Mouse (Mus musculus): ENCODE measurements around the gene Unc79. TPM values are rescaled to one million over a fixed set of nuclear protein-coding genes. Genes with fewer than 3 reads are reported as not detected.
A peak's percentile ranks its signal among the peaks of the same experiment; 100 is the strongest.

The Unc79 gene
- polyA plus RNA-seq, 1 experiment from 2014 or later = 5.2 TPM

- ATAC-seq (ENCODE audit: low FRiP score) = no peak
- WGBS = 69% methylated on average over 9 of the region's 9 CpGs
These were observed 193.9 kb downstream of the Unc79 start for GRCm38 (mm10) chr12:103142550-103143010.

GRCm38 (mm10) chr12:103143798-103144565 lies 195.3 kb downstream of the Unc79 start:
- Histone ChIP-seq H3K4me1 (no peaks in the 10 kb centered on the region), H3K27me3 (no peaks in the 10 kb centered on the region), H3K9ac (no peak overlapping the region), H3K9me3 (replicated peaks) (0 out of 2 replicates have a peak, but pooled peaks cover 2% of the 10 kb centered on the region), H3K36me3 (peaks cover 21% of the 10 kb centered on the region), H3K4me2 (replicated peaks) (no peak overlapping the region), H3K4me3 (no peak overlapping the region), H3K27ac (no peak overlapping the region)
- ATAC-seq (ENCODE audit: low FRiP score) = peak; percentile 73
- 34% methylated on average over 9 of the region's 9 CpGs for WGBS

More at GRCm38 (mm10) chr12:103142550-103143010, 193.9 kb downstream of the Unc79 start:
- Histone ChIP-seq H3K9me3 (replicated peaks) (0 out of 2 replicates have a peak, but pooled peaks cover under 1% of the 10 kb centered on the region), H3K36me3 (peaks cover 15% of the 10 kb centered on the region), H3K4me2 (replicated peaks) (no peak overlapping the region), H3K27me3 (no peaks in the 10 kb centered on the region), H3K4me3 (no peak overlapping the region), H3K9ac (no peak overlapping the region), H3K27ac (no peak overlapping the region), H3K4me1 (no peaks in the 10 kb centered on the region)

GRCm38 (mm10) chr12:103150247-103150646 lies 201.6 kb downstream of the Unc79 start:
- 0 out of 2 replicates have a peak, but pooled peaks cover 2% of the 10 kb centered on the region for H3K9me3 ChIP-seq (replicated peaks)
- no peak overlapping the region for H3K9ac ChIP-seq
- H3K36me3 ChIP-seq = peaks cover 34% of the 10 kb centered on the region
- WGBS = 80% methylated on average over 2 of the region's 2 CpGs
- no peaks in the 10 kb centered on the region for H3K27me3 ChIP-seq
- H3K27ac ChIP-seq = no peak overlapping the region
- H3K4me2 ChIP-seq (replicated peaks) = no peak overlapping the region
- no peaks in the 10 kb centered on the region for H3K4me1 ChIP-seq
- no peak overlapping the region for H3K4me3 ChIP-seq
- no peak for ATAC-seq (ENCODE audit: low FRiP score)

- no peak for ATAC-seq (ENCODE audit: low FRiP score)
- WGBS = 82% methylated on average over 2 of the region's 2 CpGs
These were observed 206.3 kb downstream of the Unc79 start for GRCm38 (mm10) chr12:103154927-103155326.

GRCm38 (mm10) chr12:103155406-103155805 lies 206.7 kb downstream of the Unc79 start:
- ATAC-seq (ENCODE audit: low FRiP score) = no peak
- no peak overlapping the region for H3K27ac ChIP-seq
- no peak overlapping the region for H3K9ac ChIP-seq
- H3K4me2 ChIP-seq (replicated peaks) = no peak overlapping the region
- no peaks in the 10 kb centered on the region for H3K9me3 ChIP-seq (replicated peaks)
- 71% methylated on average over 3 of the region's 3 CpGs for WGBS
- H3K4me1 ChIP-seq = no peaks in the 10 kb centered on the region
- no peak overlapping the region for H3K4me3 ChIP-seq
- no peaks in the 10 kb centered on the region for H3K27me3 ChIP-seq
- H3K36me3 ChIP-seq = peaks cover 13% of the 10 kb centered on the region; the same call in 1 of the 2 replicates

More at GRCm38 (mm10) chr12:103154927-103155326, 206.3 kb downstream of the Unc79 start:
- Histone ChIP-seq H3K9ac (no peak overlapping the region), H3K4me3 (no peak overlapping the region), H3K4me1 (no peaks in the 10 kb centered on the region), H3K9me3 (replicated peaks) (no peaks in the 10 kb centered on the region), H3K4me2 (replicated peaks) (no peak overlapping the region), H3K27ac (no peak overlapping the region), H3K36me3 (peaks cover 13% of the 10 kb centered on the region; the same call in 1 of the 2 replicates), H3K27me3 (no peaks in the 10 kb centered on the region)

- no peak overlapping the region for H3K4me2 ChIP-seq (replicated peaks)
- peaks cover 12% of the 10 kb centered on the region; the same call in 1 of the 2 replicates for H3K36me3 ChIP-seq
These were observed 208.7 kb downstream of the Unc79 start for GRCm38 (mm10) chr12:103157129-103157910.

GRCm38 (mm10) chr12:103159016-103159415 lies 210.4 kb downstream of the Unc79 start:
- Histone ChIP-seq H3K4me2 (replicated peaks) (no peak overlapping the region), H3K4me1 (0 out of 2 replicates have a peak, but pooled peaks cover under 1% of the 10 kb centered on the region), H3K27me3 (no peaks in the 10 kb centered on the region), H3K9ac (no peak overlapping the region), H3K36me3 (peaks cover 14% of the 10 kb centered on the region; the same call in 1 of the 2 replicates), H3K27ac (no peak overlapping the region), H3K9me3 (replicated peaks) (no peaks in the 10 kb centered on the region), H3K4me3 (no peak overlapping the region)
- WGBS = 80% methylated on average over 8 of the region's 8 CpGs
- ATAC-seq (ENCODE audit: low FRiP score) = no peak

More at GRCm38 (mm10) chr12:103157129-103157910, 208.7 kb downstream of the Unc79 start:
- Histone ChIP-seq H3K9me3 (replicated peaks) (no peaks in the 10 kb centered on the region), H3K4me3 (no peak overlapping the region), H3K27ac (no peak overlapping the region), H3K4me1 (no peaks in the 10 kb centered on the region), H3K27me3 (no peaks in the 10 kb centered on the region), H3K9ac (no peak overlapping the region)
- no peak for ATAC-seq (ENCODE audit: low FRiP score)
- 62% methylated on average over 18 of the region's 18 CpGs for WGBS

GRCm38 (mm10) chr12:103160721-103161120 lies 212.1 kb downstream of the Unc79 start:
- WGBS = 90% methylated on average over 4 of the region's 4 CpGs
- no peak overlapping the region for H3K4me3 ChIP-seq
- peaks cover 11% of the 10 kb centered on the region; the same call in 1 of the 2 replicates for H3K36me3 ChIP-seq
- H3K9ac ChIP-seq = no peak overlapping the region
- no peaks in the 10 kb centered on the region for H3K27me3 ChIP-seq
- ATAC-seq (ENCODE audit: low FRiP score) = no peak
- no peaks in the 10 kb centered on the region for H3K9me3 ChIP-seq (replicated peaks)
- H3K4me1 ChIP-seq = peaks cover 11% of the 10 kb centered on the region
- H3K4me2 ChIP-seq (replicated peaks) = no peak overlapping the region
- H3K27ac ChIP-seq = no peak overlapping the region

GRCm38 (mm10) chr12:103163596-103163995 lies 214.9 kb downstream of the Unc79 start:
- no peak overlapping the region for H3K4me2 ChIP-seq (replicated peaks)
- whole genome bisulfite sequencing = 74% methylated on average over 10 of the region's 10 CpGs
- H3K9me3 ChIP-seq (replicated peaks) = no peaks in the 10 kb centered on the region
- H3K27ac ChIP-seq = no peak overlapping the region
- H3K9ac ChIP-seq = no peak overlapping the region
- H3K27me3 ChIP-seq = no peaks in the 10 kb centered on the region
- H3K4me1 ChIP-seq = peaks cover 11% of the 10 kb centered on the region
- peaks cover 21% of the 10 kb centered on the region for H3K36me3 ChIP-seq
- H3K4me3 ChIP-seq = no peak overlapping the region
- no peak for ATAC-seq (ENCODE audit: low FRiP score)

- H3K4me1 ChIP-seq = peaks cover 11% of the 10 kb centered on the region
- H3K36me3 ChIP-seq = peaks cover 27% of the 10 kb centered on the region
- no peak overlapping the region for H3K4me3 ChIP-seq
- WGBS = 28% methylated on average over 14 of the region's 14 CpGs
- no peaks in the 10 kb centered on the region for H3K9me3 ChIP-seq (replicated peaks)
- peak; percentile 66 for ATAC-seq (ENCODE audit: low FRiP score)
- H3K9ac ChIP-seq = no peak overlapping the region
- 0 out of 2 replicates have a peak overlapping the region, but pooled peaks have one; percentile 7 for H3K27ac ChIP-seq
- no peak overlapping the region for H3K4me2 ChIP-seq (replicated peaks)
- H3K27me3 ChIP-seq = no peaks in the 10 kb centered on the region
These were observed 215.7 kb downstream of the Unc79 start for GRCm38 (mm10) chr12:103164101-103165030.

GRCm38 (mm10) chr12:103168892-103169291 lies 220.2 kb downstream of the Unc79 start:
- Histone ChIP-seq H3K9me3 (replicated peaks) (no peaks in the 10 kb centered on the region), H3K27ac (no peak overlapping the region), H3K4me1 (peaks cover 11% of the 10 kb centered on the region), H3K4me3 (no peak overlapping the region), H3K4me2 (replicated peaks) (no peak overlapping the region), H3K9ac (no peak overlapping the region), H3K27me3 (no peaks in the 10 kb centered on the region), H3K36me3 (peaks cover 40% of the 10 kb centered on the region)
- 79% methylated on average over 12 of the region's 12 CpGs for WGBS
- ATAC-seq (ENCODE audit: low FRiP score) = no peak
